Mouse (Mus musculus) neutrophil, adult 5-6 weeks (primary cell): ENCODE data around the gene Ltb4r1. TPM values are rescaled to one million over a fixed set of nuclear protein-coding genes. Genes with fewer than 3 reads are reported as not detected.

ENCODE experiments used
- ATAC-seq: fragments of 151-379, 151-347 bp; 2 replicates; pipeline ENCODE4 v1.8.0; 2017; ENCODE audit warnings: mild to moderate bottlenecking, moderate TSS enrichment; ENCODE audit not compliant: insufficient number of reproducible peaks, poor library complexity, low FRiP score, severe bottlenecking; ENCODE audit errors: extremely low read depth
- total RNA-seq: library from RNA; stranded (forward); fragments of 200-1000 nt; gene quantifications from 2 replicates; pipeline ENCODE4 v1.2.3, GENCODE M21; 2017

Ltb4r1 gene
- total RNA-seq = 12.9 and 14.6 TPM in 2 replicates

GRCm38 (mm10) chr14:55765696-55766095 lies at the start of gene Ltb4r1:
Gene Ltb4r1 (plus strand): TSS chr14:55765962.
- peak; percentile 14; the same call in 1 of the 2 replicates for ATAC-seq

GRCm38 (mm10) chr14:55716271-55716670 lies 49.5 kb upstream of the Ltb4r1 start:
- ATAC-seq = no peak

GRCm38 (mm10) chr14:55716884-55717283 lies 48.9 kb upstream of the Ltb4r1 start:
- no peak for ATAC-seq

- ATAC-seq = no peak
These were observed 46.0 kb upstream of the Ltb4r1 start for GRCm38 (mm10) chr14:55719737-55720136.

- no peak for ATAC-seq
These were observed 45.1 kb upstream of the Ltb4r1 start for GRCm38 (mm10) chr14:55720666-55721065.

GRCm38 (mm10) chr14:55721076-55721475 lies 44.7 kb upstream of the Ltb4r1 start:
- ATAC-seq = no peak

GRCm38 (mm10) chr14:55721700-55722437 lies 43.9 kb upstream of the Ltb4r1 start, which contains the start of gene Rabggta:
Gene Rabggta (minus strand): TSS chr14:55722263.
- ATAC-seq = peak; percentile 72

- no peak for ATAC-seq
These were observed 43.3 kb upstream of the Ltb4r1 start for GRCm38 (mm10) chr14:55722438-55722945.

- ATAC-seq = no peak
These were observed 42.3 kb upstream of the Ltb4r1 start for GRCm38 (mm10) chr14:55723433-55723832.

- peak; percentile 61 for ATAC-seq
These were observed 41.3 kb upstream of the Ltb4r1 start for GRCm38 (mm10) chr14:55724411-55724871.

- ATAC-seq = no peak
These were observed 39.5 kb upstream of the Ltb4r1 start for GRCm38 (mm10) chr14:55726261-55726660.

GRCm38 (mm10) chr14:55727889-55728685 lies 37.7 kb upstream of the Ltb4r1 start:
- peak; percentile 44; the same call in 1 of the 2 replicates for ATAC-seq

GRCm38 (mm10) chr14:55730116-55730515 lies 35.6 kb upstream of the Ltb4r1 start:
- no peak for ATAC-seq

GRCm38 (mm10) chr14:55730531-55731032 lies 35.2 kb upstream of the Ltb4r1 start:
- ATAC-seq = no peak

- ATAC-seq = no peak
These were observed 31.9 kb upstream of the Ltb4r1 start for GRCm38 (mm10) chr14:55733889-55734288.

- ATAC-seq = no peak
These were observed 30.9 kb upstream of the Ltb4r1 start for GRCm38 (mm10) chr14:55734869-55735268.

GRCm38 (mm10) chr14:55735334-55735733 lies 30.4 kb upstream of the Ltb4r1 start:
- no peak for ATAC-seq

- no peak for ATAC-seq
These were observed 30.0 kb upstream of the Ltb4r1 start for GRCm38 (mm10) chr14:55735758-55736157.

- no peak for ATAC-seq
These were observed 28.6 kb upstream of the Ltb4r1 start for GRCm38 (mm10) chr14:55737086-55737687.
